Mouse (Mus musculus) limb, embryonic 14.5 days (tissue): ENCODE data around the gene Nfix. TPM values are rescaled to one million over a fixed set of nuclear protein-coding genes. Genes with fewer than 3 reads are reported as not detected.

Source experiments
- ATAC-seq: fragments of 200-750 bp; cut with Nextera tagmentation; 2 replicates; pipeline ENCODE4 v1.8.0; 2017; ENCODE audit warnings: low read depth, moderate number of reproducible peaks, moderate TSS enrichment; ENCODE audit not compliant: low FRiP score
- DNase-seq: peaks from one replicate; pipeline ENCODE4 v3.0.0-alpha.2; 2015; ENCODE audit warnings: low spot score
- H3K27ac ChIP-seq: fragments of 300-500 bp; sonication (generic); replicated peaks from 2 replicates; pipeline ENCODE4 v1.5.1; 2014; ENCODE audit warnings: low read depth, mild to moderate bottlenecking, low read length, moderate library complexity, mixed read lengths
- H3K27me3 ChIP-seq: fragments of 300-500 bp; sonication (generic); 2 replicates; pipeline ENCODE4 v1.6.1; 2014; ENCODE audit warnings: low read length, mixed read lengths; ENCODE audit not compliant: control insufficient read depth, insufficient read depth
- H3K36me3 ChIP-seq: fragments of 300-500 bp; sonication (generic); 2 replicates; pipeline ENCODE4 v1.6.1; 2014; ENCODE audit warnings: mild to moderate bottlenecking, low read length, moderate library complexity, mixed read lengths; ENCODE audit not compliant: control insufficient read depth, insufficient read depth
- H3K4me1 ChIP-seq: fragments of 300-500 bp; sonication (generic); 2 replicates; pipeline ENCODE4 v1.6.1; 2014; ENCODE audit warnings: antibody characterized with exemption, low read length, mixed read lengths; ENCODE audit not compliant: control insufficient read depth, insufficient read depth
- H3K4me2 ChIP-seq: fragments of 300-500 bp; sonication (generic); replicated peaks from 2 replicates; pipeline ENCODE4 v1.6.1; 2014; ENCODE audit warnings: low read depth, mild to moderate bottlenecking, low read length, moderate library complexity; ENCODE audit not compliant: severe bottlenecking
- H3K4me3 ChIP-seq: fragments of 300-500 bp; sonication (generic); replicated peaks from 2 replicates; pipeline ENCODE4 v1.5.1; 2014; ENCODE audit warnings: low read length
- H3K9ac ChIP-seq: fragments of 300-500 bp; sonication (generic); 2 replicates; pipeline ENCODE4 v1.6.1; 2014; ENCODE audit warnings: mild to moderate bottlenecking, low read depth, low read length, moderate library complexity; ENCODE audit not compliant: severe bottlenecking
- H3K9me3 ChIP-seq: fragments of 300-500 bp; sonication (generic); 2 replicates; pipeline ENCODE4 v1.6.1; 2016; ENCODE audit warnings: low read length; ENCODE audit not compliant: control insufficient read depth
- POLR2A ChIP-seq: fragments of 200-500 bp; IDR thresholded peaks from 2 replicates; pipeline ENCODE4 v1.8.0; 2012; ENCODE audit warnings: inconsistent platforms, mild to moderate bottlenecking, moderate library complexity, borderline replicate concordance; ENCODE audit not compliant: insufficient read depth, insufficient read length; ENCODE audit errors: extremely low read depth
- WGBS: fragments of 180-500 bp; shearing (Covaris S2); extraction: QIAGEN DNeasy Blood & Tissue Kit; methylation state at CpG from one replicate; pipeline ENCODE4 v1.1.7; 2014; 5-methylcytosine and 5-hydroxymethylcytosine counted together
- polyA plus RNA-seq, 2 experiments: library from polyadenylated mRNA; depleted of rRNA in 1 of 2; stranded (reverse) in 1 of 2; unstranded in 1 of 2; fragments of >200 nt; fragmentation: Nextera tagmentation in 1 of 2; extraction: Ambion mirVana in 1 of 2; gene quantifications; 2 replicates each; pipeline versions ENCODE4 v1.2.1 to v1.2.3; 2012 to 2014

The Nfix gene
- polyA plus RNA-seq, 2 experiments, result 81.2 to 100 TPM

- DNase-seq (no peak), ATAC-seq (no peak)
- Histone ChIP-seq H3K27ac (no peak overlapping the region), H3K4me2 (no peak overlapping the region), H3K27me3 (no peaks in the 10 kb centered on the region), H3K9me3 (no peaks in the 10 kb centered on the region), H3K4me3 (no peak overlapping the region), H3K36me3 (peaks cover 70% of the 10 kb centered on the region), H3K9ac (no peak overlapping the region), H3K4me1 (peaks cover 46% of the 10 kb centered on the region)
- TF ChIP-seq POLR2A, result no peak
- 60% methylated on average over 7 of the region's 7 CpGs for whole genome bisulfite sequencing
These were observed 41.0 kb downstream of the Nfix start for GRCm38 (mm10) chr8:84759126-84759525.

- Histone ChIP-seq H3K27ac (no peak overlapping the region), H3K27me3 (no peaks in the 10 kb centered on the region), H3K4me1 (peaks cover 49% of the 10 kb centered on the region), H3K9ac (no peak overlapping the region), H3K4me3 (no peak overlapping the region), H3K4me2 (no peak overlapping the region), H3K36me3 (peaks cover 70% of the 10 kb centered on the region), H3K9me3 (no peaks in the 10 kb centered on the region)
- no peak for DNase-seq
- TF ChIP-seq POLR2A, result no peak
- ATAC-seq, result no peak
- 88% methylated on average over 3 of the region's 3 CpGs for WGBS
These were observed 41.8 kb downstream of the Nfix start for GRCm38 (mm10) chr8:84758308-84758707.

GRCm38 (mm10) chr8:84757501-84757900 lies 42.6 kb downstream of the Nfix start:
- Histone ChIP-seq H3K27ac (0 out of 2 replicates have a peak overlapping the region, but pooled peaks have one; percentile 26), H3K4me1 (peaks cover 57% of the 10 kb centered on the region), H3K27me3 (no peaks in the 10 kb centered on the region), H3K9me3 (no peaks in the 10 kb centered on the region), H3K36me3 (peaks cover 69% of the 10 kb centered on the region), H3K4me2 (no peak overlapping the region), H3K9ac (no peak overlapping the region), H3K4me3 (no peak overlapping the region)
- WGBS, result 28% methylated on average over 3 of the region's 5 CpGs
- no peak for ATAC-seq
- TF ChIP-seq POLR2A, result no peak
- no peak for DNase-seq

GRCm38 (mm10) chr8:84752734-84753582 lies 47.2 kb downstream of the Nfix start:
- ATAC-seq, result no peak
- H3K4me1 ChIP-seq, result peaks cover 54% of the 10 kb centered on the region
- no peaks in the 10 kb centered on the region for H3K9me3 ChIP-seq
- H3K4me3 ChIP-seq, result no peak overlapping the region
- H3K27ac ChIP-seq, result no peak overlapping the region
- no peak overlapping the region for H3K9ac ChIP-seq
- H3K36me3 ChIP-seq, result peaks cover 52% of the 10 kb centered on the region
- no peak overlapping the region for H3K4me2 ChIP-seq
- no peak for DNase-seq
- WGBS, result 65% methylated on average over 6 of the region's 6 CpGs
- no peak for TF ChIP-seq POLR2A
- no peaks in the 10 kb centered on the region for H3K27me3 ChIP-seq

DNA sequence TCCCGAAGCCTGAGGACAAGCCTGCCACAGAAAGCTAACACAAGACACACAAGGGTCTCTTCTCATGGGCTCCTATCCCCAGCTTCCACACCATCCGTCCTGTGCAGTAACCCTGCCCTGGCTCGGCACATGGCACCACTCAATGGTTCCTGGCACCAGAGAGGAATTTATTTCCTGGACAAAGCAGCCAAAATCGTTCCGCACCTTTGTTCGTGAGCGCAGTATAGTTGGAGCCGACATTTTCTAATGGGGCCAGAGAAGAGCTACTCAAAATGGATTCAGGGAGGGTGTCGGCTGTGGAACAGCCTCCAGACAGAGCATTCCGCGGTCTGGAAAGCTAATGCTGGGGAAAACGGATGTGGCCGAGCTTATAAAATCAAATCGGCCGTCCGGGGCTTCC lies 50.6 kb downstream of the Nfix start:
- peak overlapping the region; percentile 34 for H3K4me2 ChIP-seq
- no peak overlapping the region for H3K4me3 ChIP-seq
- peaks cover 77% of the 10 kb centered on the region for H3K4me1 ChIP-seq
- no peak for TF ChIP-seq POLR2A
- H3K27me3 ChIP-seq, result no peaks in the 10 kb centered on the region
- no peaks in the 10 kb centered on the region for H3K9me3 ChIP-seq
- H3K9ac ChIP-seq, result peak overlapping the region; percentile 41
- ATAC-seq, result peak; percentile 34; the same call in 1 of the 2 replicates
- DNase-seq, result peak; percentile 43
- H3K27ac ChIP-seq, result peak overlapping the region; percentile 90
- WGBS, result 37% methylated on average over 16 of the region's 16 CpGs
- peaks cover 44% of the 10 kb centered on the region for H3K36me3 ChIP-seq
